Mouse (Mus musculus) intestine, embryonic 16.5 days (tissue): ENCODE data around the gene Olfr1340. TPM values are rescaled to one million over a fixed set of nuclear protein-coding genes. Genes with fewer than 3 reads are reported as not detected.
A peak's percentile ranks its signal among the peaks of the same experiment; 100 is the strongest.

Experiments
- ATAC-seq: fragments of 200-750 bp; cut with Nextera tagmentation; 2 replicates; pipeline ENCODE4 v1.8.0; 2017; ENCODE audit warnings: moderate TSS enrichment, moderate library complexity
- H3K27ac ChIP-seq: fragments of 300-500 bp; sonication (generic); 2 replicates; pipeline ENCODE4 v1.5.1; 2014; ENCODE audit warnings: mild to moderate bottlenecking, low read length
- H3K27me3 ChIP-seq: fragments of 300-500 bp; sonication (generic); replicated peaks from 2 replicates; pipeline ENCODE4 v1.6.1; 2014; ENCODE audit warnings: low read length, control low read depth, mixed read lengths; ENCODE audit not compliant: control insufficient read depth, insufficient read depth
- H3K36me3 ChIP-seq: fragments of 300-500 bp; sonication (generic); 2 replicates; pipeline ENCODE4 v1.6.1; 2014; ENCODE audit warnings: low read length, control low read depth; ENCODE audit not compliant: control insufficient read depth, insufficient read depth
- H3K4me1 ChIP-seq: fragments of 300-500 bp; sonication (generic); 2 replicates; pipeline ENCODE4 v1.6.1; 2014; ENCODE audit warnings: low read length, control low read depth, mixed read lengths; ENCODE audit not compliant: control insufficient read depth, insufficient read depth
- H3K4me2 ChIP-seq: fragments of 300-500 bp; sonication (generic); 2 replicates; pipeline ENCODE4 v1.6.1; 2014; ENCODE audit warnings: low read depth, low read length, control low read depth
- H3K4me3 ChIP-seq: fragments of 300-500 bp; sonication (generic); 2 replicates; pipeline ENCODE4 v1.5.1; 2014; ENCODE audit warnings: mild to moderate bottlenecking, low read length
- H3K9ac ChIP-seq: fragments of 300-500 bp; sonication (generic); 2 replicates; pipeline ENCODE4 v1.6.1; 2014; ENCODE audit warnings: low read depth, low read length
- H3K9me3 ChIP-seq: fragments of 300-500 bp; sonication (generic); 2 replicates; pipeline ENCODE4 v1.6.1; 2016; ENCODE audit warnings: low read length, control low read depth; ENCODE audit not compliant: control insufficient read depth
- WGBS: fragments of 180-500 bp; shearing (Covaris S2); extraction: QIAGEN DNeasy Blood & Tissue Kit; methylation state at CpG from one replicate; pipeline ENCODE4 v1.1.7; 2014; 5-methylcytosine and 5-hydroxymethylcytosine counted together
- polyA plus RNA-seq: library from polyadenylated mRNA; unstranded; fragments of >200 nt; fragmentation: Nextera tagmentation; extraction: Ambion mirVana; gene quantifications from 2 replicates; pipeline ENCODE4 v1.2.1, GENCODE M21; 2015

The Olfr1340 gene
- polyA plus RNA-seq, 1 experiment from 2014 or later = not detected

- H3K9ac ChIP-seq = no peak overlapping the region
- no peaks in the 10 kb centered on the region for H3K9me3 ChIP-seq
- H3K27ac ChIP-seq = no peak overlapping the region
- H3K4me3 ChIP-seq = no peak overlapping the region
- no peaks in the 10 kb centered on the region for H3K36me3 ChIP-seq
- no peaks in the 10 kb centered on the region for H3K4me1 ChIP-seq
- H3K4me2 ChIP-seq = no peak overlapping the region
- H3K27me3 ChIP-seq = no peaks in the 10 kb centered on the region
- 75% methylated on average over 3 of the region's 3 CpGs for whole genome bisulfite sequencing
- no peak for ATAC-seq
Observed at GRCm38 (mm10) chr4:118739574-118739973, 19.6 kb downstream of the Olfr1340 start.

- no peaks in the 10 kb centered on the region for H3K36me3 ChIP-seq
- H3K4me1 ChIP-seq = no peaks in the 10 kb centered on the region
- no peak overlapping the region for H3K4me3 ChIP-seq
- 0 out of 2 replicates have a peak, but pooled peaks cover 1% of the 10 kb centered on the region for H3K9me3 ChIP-seq
- H3K4me2 ChIP-seq = no peak overlapping the region
- peak; percentile 84 for ATAC-seq
- H3K27ac ChIP-seq = no peak overlapping the region
- H3K27me3 ChIP-seq = no peaks in the 10 kb centered on the region
- no peak overlapping the region for H3K9ac ChIP-seq
- WGBS = 9% methylated on average over 11 of the region's 11 CpGs
Observed at GRCm38 (mm10) chr4:118740988-118741698, 21.2 kb downstream of the Olfr1340 start.

- Histone ChIP-seq H3K36me3 (no peaks in the 10 kb centered on the region), H3K4me1 (no peaks in the 10 kb centered on the region), H3K9ac (no peak overlapping the region), H3K4me3 (no peak overlapping the region), H3K27me3 (no peaks in the 10 kb centered on the region), H3K27ac (no peak overlapping the region), H3K4me2 (no peak overlapping the region), H3K9me3 (0 out of 2 replicates have a peak, but pooled peaks cover 4% of the 10 kb centered on the region)
- no peak for ATAC-seq
- 20% methylated on average over 16 of the region's 16 CpGs for WGBS
Observed at GRCm38 (mm10) chr4:118741881-118742280, 21.9 kb downstream of the Olfr1340 start.

DNA sequence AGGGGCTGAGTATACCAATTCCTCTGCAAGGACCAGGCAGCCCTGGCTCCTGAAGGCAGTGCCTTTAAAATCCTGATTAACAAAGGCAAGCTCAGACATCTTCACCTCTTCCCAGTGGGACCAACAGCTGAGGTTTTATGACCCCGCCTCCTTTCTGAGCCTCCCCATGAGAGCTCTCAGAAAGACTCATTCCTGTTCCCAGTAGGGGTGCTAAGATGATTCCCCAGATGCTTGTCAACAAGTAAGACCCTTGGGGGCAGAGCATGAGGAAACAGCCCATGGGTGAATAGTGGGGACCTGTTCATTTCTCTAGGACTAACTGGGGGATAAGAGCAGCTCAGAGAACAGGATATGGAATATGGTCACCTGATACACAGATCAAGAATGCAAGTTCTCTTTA, 38.7 kb downstream of the Olfr1340 start, which contains the start of gene Olfr1338:
Gene Olfr1338, minus strand, starts transcription at position 101 of the 400 bp plus-strand sequence.
- no peak for ATAC-seq
- 71% methylated on average over 1 of the region's 1 CpGs for WGBS
- no peaks in the 10 kb centered on the region for H3K9me3 ChIP-seq

More for the DNA sequence above, 38.7 kb downstream of the Olfr1340 start, which contains the start of gene Olfr1338:
- no peak within 1 kb of the TSS for H3K9ac ChIP-seq
- no peak within 1 kb of the TSS for H3K27ac ChIP-seq
- H3K27me3 ChIP-seq = no peaks in the 10 kb centered on the region
- H3K4me3 ChIP-seq = no peak within 1 kb of the TSS
- no peaks in the 10 kb centered on the region for H3K36me3 ChIP-seq
- no peak within 1 kb of the TSS for H3K4me2 ChIP-seq
- H3K4me1 ChIP-seq = no peaks in the 10 kb centered on the region

Other genes starting within 250 kb of the Olfr1340 start
- gene Tie1, start 230.1 kb upstream of the Olfr1340 start, polyA plus RNA-seq = 21.3 and 21.8 TPM in 2 replicates
- gene 2610528J11Rik, start 193.1 kb upstream of the Olfr1340 start, polyA plus RNA-seq = 104 and 121 TPM in 2 replicates
- 20.0 and 20.1 TPM in 2 replicates for gene Tmem125, start 176.1 kb upstream of the Olfr1340 start, polyA plus RNA-seq
- 0.97 and 1.0 TPM in 2 replicates for gene Cfap57, start 99.4 kb upstream of the Olfr1340 start, polyA plus RNA-seq
- 105 and 118 TPM in 2 replicates for gene Ebna1bp2, start 99.3 kb upstream of the Olfr1340 start, polyA plus RNA-seq
- not detected in 2 replicates for gene Olfr62, start 61.2 kb upstream of the Olfr1340 start, polyA plus RNA-seq
- not detected in 2 replicates for gene Olfr1342, start 27.4 kb upstream of the Olfr1340 start, polyA plus RNA-seq
- gene Olfr1341, start 16.6 kb upstream of the Olfr1340 start, polyA plus RNA-seq = not detected in 2 replicates
- not detected in 2 replicates for gene Olfr1339, start 12.0 kb downstream of the Olfr1340 start, polyA plus RNA-seq
- gene Olfr1338, start 38.6 kb downstream of the Olfr1340 start, polyA plus RNA-seq = not detected in 2 replicates
- gene Olfr1337, start 62.4 kb downstream of the Olfr1340 start, polyA plus RNA-seq = not detected in 2 replicates
- gene Olfr1335, start 89.8 kb downstream of the Olfr1340 start, polyA plus RNA-seq = not detected in 2 replicates
- not detected in 2 replicates for gene Olfr1333, start 116.1 kb downstream of the Olfr1340 start, polyA plus RNA-seq
- not detected in 2 replicates for gene Olfr1331, start 144.5 kb downstream of the Olfr1340 start, polyA plus RNA-seq
- gene Olfr1330, start 168.5 kb downstream of the Olfr1340 start, polyA plus RNA-seq = 0.05 TPM in 1 of 2 replicates, not detected in the other
- not detected in 2 replicates for gene Olfr1329, start 197.3 kb downstream of the Olfr1340 start, polyA plus RNA-seq
- not detected in 2 replicates for gene Olfr1328, start 218.5 kb downstream of the Olfr1340 start, polyA plus RNA-seq
- not detected in 2 replicates for gene Lao1, start 241.4 kb downstream of the Olfr1340 start, polyA plus RNA-seq